Mouse (Mus musculus) MEL (cell line): Measurements from ENCODE around the gene Runx1. TPM values are rescaled to one million over a fixed set of nuclear protein-coding genes. Genes with fewer than 3 reads are reported as not detected.

Experiments used
- DNase-seq: peaks from one replicate; pipeline ENCODE4 v3.0.0; 2011; ENCODE audit warnings: low read depth, low spot score
- H3K27ac ChIP-seq: 2 replicates; pipeline ENCODE4 v1.5.1; 2012; ENCODE audit warnings: low read depth, mild to moderate bottlenecking, control low read depth, low read length, moderate library complexity; ENCODE audit not compliant: control insufficient read depth
- H3K27me3 ChIP-seq, 2 experiments: fragments of 150-350 bp in 1 of 2; sonication (generic) in 1 of 2; 2 replicates each; pipeline ENCODE4 v1.6.1; 2012; ENCODE audit warnings: low read length in 2 of 2, mild to moderate bottlenecking in 2 of 2, improper control_type of control experiment in 1 of 2, moderate library complexity in 1 of 2; ENCODE audit not compliant: insufficient read depth in 2 of 2, control insufficient read depth in 1 of 2
- H3K36me3 ChIP-seq, 2 experiments: 2 replicates each; pipeline ENCODE4 v1.6.1; 2012 to 2014; ENCODE audit warnings: low read length in 2 of 2, improper control_type of control experiment in 1 of 2, inconsistent platforms in 1 of 2, mild to moderate bottlenecking in 1 of 2; ENCODE audit not compliant: insufficient read depth in 2 of 2, control insufficient read depth in 1 of 2
- H3K4me1 ChIP-seq, 2 experiments: fragments of 150-350 bp in 1 of 2; sonication (generic) in 1 of 2; 2 replicates each; pipeline ENCODE4 v1.6.1; 2012; ENCODE audit warnings: low read length in 2 of 2, improper control_type of control experiment in 1 of 2, mild to moderate bottlenecking in 1 of 2; ENCODE audit not compliant: insufficient read depth in 2 of 2, control insufficient read depth in 1 of 2
- H3K4me3 ChIP-seq, 2 experiments: fragments of 150-350 bp in 1 of 2; sonication (generic) in 1 of 2; 2 replicates each; pipeline ENCODE4 v1.5.1; 2012; ENCODE audit warnings: low read depth in 2 of 2, low read length in 2 of 2, mild to moderate bottlenecking in 2 of 2, moderate library complexity in 2 of 2, control low read depth in 1 of 2, improper control_type of control experiment in 1 of 2; ENCODE audit not compliant: control insufficient read depth in 1 of 2, insufficient read depth in 1 of 2
- H3K79me2 ChIP-seq: 2 replicates; pipeline ENCODE4 v1.6.1; 2012; ENCODE audit warnings: mild to moderate bottlenecking, low read length, moderate library complexity; ENCODE audit not compliant: control insufficient read depth, poor library complexity, insufficient read depth
- H3K9ac ChIP-seq: 2 replicates; pipeline ENCODE4 v1.6.1; 2012; ENCODE audit warnings: low read depth, mild to moderate bottlenecking, control low read depth, low read length, moderate library complexity; ENCODE audit not compliant: control insufficient read depth, poor library complexity, severe bottlenecking
- H3K9me3 ChIP-seq: fragments of 150-350 bp; sonication (generic); replicated peaks from 2 replicates; pipeline ENCODE4 v1.6.1; 2012; ENCODE audit warnings: mild to moderate bottlenecking, low read length, improper control_type of control experiment, moderate library complexity; ENCODE audit not compliant: insufficient read depth
- E2F4 ChIP-seq: IDR thresholded peaks from 2 replicates; pipeline ENCODE4 v1.6.1; 2011; ENCODE audit warnings: low read depth, low read length, improper control_type of control experiment, borderline replicate concordance
- EP300 ChIP-seq, 2 experiments: IDR thresholded peaks; 2 replicates each; pipeline ENCODE4 v1.6.1; 2011; ENCODE audit warnings: improper control_type of control experiment in 2 of 2, low read length in 2 of 2, low read depth in 1 of 2, mild to moderate bottlenecking in 1 of 2
- ETS1 ChIP-seq: IDR thresholded peaks from 2 replicates; pipeline ENCODE4 v1.6.1; 2012; ENCODE audit warnings: low read depth, mild to moderate bottlenecking, inconsistent platforms, low read length, improper control_type of control experiment, moderate library complexity
- GABPA ChIP-seq: IDR thresholded peaks from 2 replicates; pipeline ENCODE4 v1.6.1; 2012; ENCODE audit warnings: low read depth, mild to moderate bottlenecking, inconsistent platforms, low read length, improper control_type of control experiment, moderate library complexity
- GATA1 ChIP-seq: IDR thresholded peaks from 2 replicates; pipeline ENCODE4 v1.6.1; 2011; ENCODE audit warnings: low read depth, low read length, improper control_type of control experiment
- HCFC1 ChIP-seq: IDR thresholded peaks from 2 replicates; pipeline ENCODE4 v1.6.1; 2012; ENCODE audit warnings: low read depth, mild to moderate bottlenecking, inconsistent platforms, low read length, improper control_type of control experiment, moderate library complexity
- KAT2A ChIP-seq: conservative IDR thresholded peaks from 2 replicates; pipeline ENCODE4 v1.6.1; 2012; ENCODE audit warnings: low read depth, low read length, improper control_type of control experiment, inconsistent platforms
- MAX ChIP-seq: IDR thresholded peaks from 2 replicates; pipeline ENCODE4 v1.6.1; 2011; ENCODE audit warnings: low read length, improper control_type of control experiment
- MEF2A ChIP-seq: IDR thresholded peaks from 2 replicates; pipeline ENCODE4 v1.6.1; 2014; ENCODE audit warnings: low read depth, mild to moderate bottlenecking, inconsistent platforms, low read length, improper control_type of control experiment; ENCODE audit not compliant: poor library complexity, insufficient replicate concordance, severe bottlenecking; ENCODE audit errors: extremely low read depth
- MXI1 ChIP-seq: IDR thresholded peaks from 2 replicates; pipeline ENCODE4 v1.6.1; 2011; ENCODE audit warnings: mild to moderate bottlenecking, low read depth, low read length, improper control_type of control experiment
- MYB ChIP-seq: IDR thresholded peaks from 2 replicates; pipeline ENCODE4 v1.6.1; 2011; ENCODE audit warnings: mild to moderate bottlenecking, low read depth, low read length, improper control_type of control experiment
- MYC ChIP-seq: IDR thresholded peaks from 2 replicates; pipeline ENCODE4 v1.6.1; 2011; ENCODE audit warnings: low read depth, mild to moderate bottlenecking, low read length, improper control_type of control experiment, moderate library complexity
- NELFE ChIP-seq: IDR thresholded peaks from 2 replicates; pipeline ENCODE4 v1.6.1; 2011; ENCODE audit warnings: low read depth, low read length, improper control_type of control experiment
- POLR2A ChIP-seq, 2 experiments: IDR thresholded peaks; 2 replicates each; pipeline ENCODE4 v1.6.1; 2011 to 2012; ENCODE audit warnings: low read length in 2 of 2, mild to moderate bottlenecking in 2 of 2, control low read depth in 1 of 2, improper control_type of control experiment in 1 of 2, low read depth in 1 of 2, moderate library complexity in 1 of 2; ENCODE audit not compliant: control insufficient read depth in 1 of 2, insufficient read depth in 1 of 2, poor library complexity in 1 of 2
- POLR2AphosphoS5 ChIP-seq: IDR thresholded peaks from 2 replicates; pipeline ENCODE4 v1.6.1; 2012; ENCODE audit warnings: low read depth, borderline replicate concordance, mild to moderate bottlenecking, inconsistent platforms, low read length, moderate library complexity, mixed read lengths
- RAD21 ChIP-seq: IDR thresholded peaks from 2 replicates; pipeline ENCODE4 v1.6.1; 2011; ENCODE audit warnings: mild to moderate bottlenecking, low read depth, low read length, improper control_type of control experiment
- SIN3A ChIP-seq: IDR thresholded peaks from 2 replicates; pipeline ENCODE4 v1.6.1; 2012; ENCODE audit warnings: low read length, improper control_type of control experiment, inconsistent platforms
- TCF12 ChIP-seq: IDR thresholded peaks from 2 replicates; pipeline ENCODE4 v1.6.1; 2014; ENCODE audit warnings: low read depth, mild to moderate bottlenecking, inconsistent platforms, low read length, improper control_type of control experiment, moderate library complexity
- USF1 ChIP-seq: IDR thresholded peaks from 2 replicates; pipeline ENCODE4 v1.6.1; 2014; ENCODE audit warnings: low read depth, mild to moderate bottlenecking, inconsistent platforms, low read length, improper control_type of control experiment, moderate library complexity
- USF2 ChIP-seq, 2 experiments: IDR thresholded peaks; 2 replicates each; pipeline ENCODE4 v1.6.1; 2011 to 2012; ENCODE audit warnings: improper control_type of control experiment in 2 of 2, low read length in 2 of 2, borderline replicate concordance in 1 of 2, inconsistent platforms in 1 of 2, low read depth in 1 of 2, mild to moderate bottlenecking in 1 of 2; ENCODE audit not compliant: insufficient read depth in 1 of 2
- ZC3H11A ChIP-seq: IDR thresholded peaks from 2 replicates; pipeline ENCODE4 v1.6.1; 2012; ENCODE audit warnings: low read depth, mild to moderate bottlenecking, inconsistent platforms, low read length, improper control_type of control experiment
- ZNF384 ChIP-seq: IDR thresholded peaks from 2 replicates; pipeline ENCODE4 v1.6.1; 2012; ENCODE audit warnings: low read depth, mild to moderate bottlenecking, inconsistent platforms, low read length, improper control_type of control experiment
- polyA plus RNA-seq, 2 experiments: library from polyadenylated mRNA; stranded (reverse) in 1 of 2; unstranded in 1 of 2; fragments of >175 nt in 1 of 2; fragments of >200 nt in 1 of 2; gene quantifications; 2 replicates each; pipeline versions ENCODE4 v1.2.1 to v1.2.4; 2012; ENCODE audit warnings: low replicate concordance in 2 of 2, low read depth in 1 of 2; ENCODE audit not compliant: insufficient read length in 2 of 2, insufficient read depth in 1 of 2, missing spikeins in 1 of 2
- total RNA-seq: library from RNA; depleted of rRNA; stranded (reverse); fragments of 300-350 nt; gene quantifications from 2 replicates; pipeline ENCODE4 v1.2.3, GENCODE M21; 2012

Runx1 gene
- total and polyA plus RNA-seq, 3 experiments: 14.3 to 23.5 TPM; not detected in 1

DNA sequence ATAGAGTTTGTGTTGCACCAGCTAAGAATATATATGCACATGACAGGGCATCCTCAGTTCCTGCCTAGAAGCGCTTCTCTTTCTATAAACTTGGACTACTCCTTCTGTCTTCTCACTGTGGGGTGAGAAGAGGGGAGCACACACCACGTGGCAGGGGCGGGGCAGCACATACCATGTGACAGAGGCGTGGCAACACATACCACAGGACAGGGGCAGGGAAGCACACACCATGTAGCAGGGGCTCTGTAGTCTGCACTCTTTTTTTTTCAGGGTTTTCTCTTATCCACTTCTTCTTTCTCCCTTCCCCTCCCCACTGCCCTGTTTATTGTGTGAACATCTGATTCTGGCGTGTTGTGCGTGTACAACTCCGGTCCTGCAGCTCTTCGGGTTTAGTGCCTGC lies 186.9 kb downstream of the Runx1 start:
- Histone ChIP-seq H3K36me3 (peaks cover 8 to 37% of the 10 kb centered on the region in 2 experiments), H3K4me1 (peaks cover 9 to 13% of the 10 kb centered on the region in 2 experiments; a peak in 3 of 4 replicates), H3K4me3 (no peak overlapping the region), H3K9ac (no peak overlapping the region), H3K79me2 (no peaks in the 10 kb centered on the region), H3K27me3 (no peaks in the 10 kb centered on the region), H3K9me3 (no peaks in the 10 kb centered on the region), H3K27ac (no peak overlapping the region)
- TF ChIP-seq USF1: peak; percentile 88
- peak; percentile 54; the same call in 1 of the 2 replicates for TF ChIP-seq ZNF384
- peak; percentile 84 for TF ChIP-seq MXI1
- TF ChIP-seq RAD21: no peak
- TF ChIP-seq POLR2AphosphoS5: no peak
- TF ChIP-seq NELFE: no peak
- TF ChIP-seq SIN3A: peak; percentile 66; the same call in 1 of the 2 replicates
- no peak for TF ChIP-seq GABPA
- TF ChIP-seq MAX: peak; percentile 82
- peak; percentile 57; the same call in 1 of the 2 replicates for TF ChIP-seq MYC
- TF ChIP-seq TCF12: no peak
- no peak for TF ChIP-seq GATA1
- no peak for TF ChIP-seq E2F4
- no peak for TF ChIP-seq POLR2A (IDR thresholded peaks at IDR 0.05; ENCODE audit: control insufficient read depth in 1 of 2, insufficient read depth in 1 of 2, low read depth in 1 of 2, low read length in 2 of 2, poor library complexity in 1 of 2)
- no peak for TF ChIP-seq ZC3H11A
- peak in 1 of 2 experiments; percentile 54; a peak in 1 of 4 replicates for TF ChIP-seq USF2 (IDR thresholded peaks at IDR 0.05; ENCODE audit: borderline replicate concordance in 1 of 2, insufficient read depth in 1 of 2, low read depth in 1 of 2, low read length in 2 of 2)
- TF ChIP-seq ETS1: no peak
- peak; percentile 57 for DNase-seq

DNA sequence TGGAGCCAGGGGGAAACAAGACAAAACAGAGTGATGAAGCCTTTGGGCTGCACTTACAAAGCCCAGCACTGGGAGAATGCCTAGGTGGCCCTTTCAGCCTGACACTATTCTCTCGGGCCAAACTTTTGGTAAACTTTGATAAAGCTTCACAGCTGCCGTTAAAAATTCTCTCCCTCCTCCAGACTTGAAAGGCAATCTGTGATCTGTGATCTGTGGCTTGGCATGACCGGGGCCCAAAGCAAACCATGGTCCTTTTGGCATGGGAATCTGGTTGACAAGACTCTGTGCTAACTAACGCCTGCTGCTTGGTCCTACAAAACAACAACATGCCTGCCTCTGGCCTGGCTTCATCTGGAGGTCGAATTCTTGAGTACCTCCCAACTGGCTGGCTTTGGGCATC lies 188.9 kb downstream of the Runx1 start:
- peak; percentile 15 for DNase-seq
- Histone ChIP-seq H3K79me2 (no peaks in the 10 kb centered on the region), H3K27me3 (no peaks in the 10 kb centered on the region), H3K36me3 (peaks cover 8 to 24% of the 10 kb centered on the region in 2 experiments), H3K4me3 (no peak overlapping the region), H3K9ac (no peak overlapping the region), H3K9me3 (no peaks in the 10 kb centered on the region), H3K4me1 (peaks cover 9 to 13% of the 10 kb centered on the region in 2 experiments; a peak in 3 of 4 replicates), H3K27ac (no peak overlapping the region)
- TF ChIP-seq GATA1 (0 out of 2 replicates have a peak, but pooled peaks have one; percentile 21), E2F4 (no peak), KAT2A (no peak), HCFC1 (no peak), EP300 (IDR thresholded peaks at IDR 0.05; ENCODE audit: low read depth in 1 of 2, low read length in 2 of 2) (peak; percentile 32 to 60; a peak in 2 of 4 replicates), MEF2A (no peak), ETS1 (peak; percentile 57; the same call in 1 of the 2 replicates), TCF12 (peak; percentile 56; the same call in 1 of the 2 replicates), SIN3A (peak; percentile 23; the same call in 1 of the 2 replicates), ZC3H11A (no peak), MYB (no peak)
